Mouse (Mus musculus) thymus, adult 18-20 months (tissue): ENCODE results near the gene Xrcc4.
"Not testable (repeated sequence)": the region's sequence is repeated elsewhere in the genome, so short reads cannot be mapped to it uniquely, and the experiment has no call there.

Experiments used
- DNase-seq, 2 experiments: peaks; one replicate each; pipeline ENCODE4 v3.0.0; 2022; ENCODE audit warnings: mixed read lengths in 2 of 2

The Xrcc4 gene

GRCm38 (mm10) chr13:90088962-90089824, at the start of gene Xrcc4, which contains the start of gene Tmem167:
Gene Xrcc4 (minus strand): TSS chr13:90089608.
Gene Tmem167 (plus strand): TSS chr13:90089123.
- DNase-seq: peak; percentile 86 to 91

DNA sequence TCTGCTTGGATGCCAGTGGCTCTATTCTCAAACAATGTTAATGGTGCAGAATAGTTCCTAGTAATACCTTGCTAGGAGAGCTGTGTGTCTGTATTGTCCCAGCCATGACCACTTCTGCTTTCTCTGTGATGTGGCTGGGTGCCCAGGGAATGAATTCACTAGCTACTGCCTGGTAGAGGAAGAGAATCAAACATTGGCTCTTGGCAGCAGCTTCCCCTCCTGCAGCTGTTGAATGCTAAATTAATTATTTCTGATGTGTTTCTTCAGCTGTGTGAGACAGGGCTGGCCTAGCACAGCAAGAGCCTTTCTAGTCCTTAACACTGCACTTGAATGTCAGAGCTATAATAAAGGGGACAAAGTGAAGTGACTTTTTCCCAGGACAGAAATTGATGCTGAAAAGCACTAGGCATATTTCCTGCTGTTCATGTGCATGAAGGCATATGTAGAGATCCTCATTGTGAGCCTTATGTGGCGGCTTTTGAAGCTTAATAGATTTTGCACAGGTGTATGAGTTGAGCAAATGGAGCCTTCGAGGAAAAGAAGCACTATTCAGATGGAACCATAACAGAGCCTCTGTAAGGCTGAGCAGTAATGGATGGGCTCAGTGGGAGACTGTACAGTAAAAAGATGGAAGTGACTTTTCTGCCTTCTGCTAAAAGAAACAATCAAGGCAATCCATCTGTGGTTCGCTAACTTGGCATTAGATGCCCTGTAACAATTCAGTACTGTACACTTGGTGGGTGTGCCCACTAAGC, 46.9 kb upstream of the Xrcc4 start:
- DNase-seq: no peak

GRCm38 (mm10) chr13:90111681-90112080, 22.3 kb upstream of the Xrcc4 start:
- no peak for DNase-seq

DNA sequence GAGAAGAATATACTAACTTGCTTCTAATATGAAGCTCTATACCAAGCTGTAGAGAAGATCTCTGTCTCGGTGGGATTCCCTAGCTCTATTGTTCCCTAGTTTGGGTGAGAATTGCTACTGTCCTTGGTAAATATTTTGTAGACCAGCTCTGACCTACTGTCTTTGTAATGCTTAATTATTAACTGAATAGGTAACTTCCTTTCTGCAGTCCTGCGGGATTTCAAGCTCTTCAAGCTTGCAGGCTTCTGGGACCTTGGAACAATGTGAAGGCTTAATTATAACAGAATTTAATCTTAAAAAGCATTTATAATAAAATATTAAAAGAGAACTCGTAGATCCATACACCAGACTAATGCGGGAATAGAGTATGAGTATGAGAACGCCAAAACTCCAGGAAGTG, 19.3 kb upstream of the Xrcc4 start:
- not testable (repeated sequence) for DNase-seq

DNA sequence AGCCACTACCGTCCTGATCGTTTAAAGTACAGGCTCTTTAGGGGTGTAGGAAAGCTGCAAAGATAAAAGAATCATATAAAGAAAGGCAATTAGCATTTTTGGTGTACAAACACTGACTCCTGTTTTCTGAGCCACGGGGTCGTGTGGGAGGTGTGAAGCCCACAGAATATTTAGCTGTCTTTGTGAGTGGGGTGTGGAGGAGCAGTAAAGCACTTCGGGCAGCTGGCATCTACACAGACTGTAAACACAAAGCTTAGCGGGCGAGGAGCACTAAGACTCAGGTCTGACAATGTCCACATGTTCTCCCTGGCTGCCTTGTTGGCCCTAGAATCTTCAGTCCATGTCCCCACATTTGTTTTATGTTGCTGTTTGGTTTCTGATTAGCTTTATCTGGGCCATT, 16.7 kb upstream of the Xrcc4 start:
- DNase-seq: no peak

DNA sequence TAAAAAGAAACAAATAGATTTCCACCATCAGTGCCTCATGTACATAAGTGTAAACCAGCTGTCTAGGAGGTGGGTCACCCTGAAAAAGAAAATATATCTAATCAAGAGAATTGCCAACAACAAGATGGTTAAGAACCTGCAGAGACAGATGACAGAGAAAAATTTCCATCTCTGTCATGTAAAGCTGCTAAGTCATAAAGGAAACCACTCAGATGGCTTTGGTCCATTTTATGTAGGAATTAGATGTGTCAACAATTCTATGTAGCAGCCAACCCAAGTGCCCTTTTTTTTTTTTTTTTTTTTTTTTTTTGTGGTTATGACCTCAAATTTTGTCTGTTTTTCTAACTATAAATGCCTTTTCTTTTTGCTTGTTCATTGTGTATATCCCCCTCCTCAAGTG, 12.1 kb upstream of the Xrcc4 start:
- DNase-seq: no peak

GRCm38 (mm10) chr13:90089825-90090183, 396 bp upstream of the Xrcc4 start:
- no peak for DNase-seq

DNA sequence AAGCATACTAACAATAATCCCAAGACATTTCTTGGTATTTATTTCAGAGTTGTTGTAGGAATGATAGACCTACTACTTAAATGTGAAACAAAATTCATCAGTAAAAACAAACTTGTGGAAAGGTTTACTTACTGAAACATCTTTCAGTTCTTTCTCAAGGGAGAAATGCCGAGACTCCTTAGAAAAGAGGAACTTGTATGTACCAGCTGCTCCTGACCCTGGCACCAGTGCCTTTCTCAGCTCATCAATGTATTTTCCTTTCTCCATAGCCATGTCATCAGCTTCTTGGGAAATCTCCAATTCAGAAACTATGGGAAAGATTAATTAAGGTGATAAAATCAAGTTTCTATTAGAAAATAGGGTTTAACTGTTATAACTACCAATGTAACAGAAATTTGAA, 27.5 kb downstream of the Xrcc4 start:
- no peak for DNase-seq

DNA sequence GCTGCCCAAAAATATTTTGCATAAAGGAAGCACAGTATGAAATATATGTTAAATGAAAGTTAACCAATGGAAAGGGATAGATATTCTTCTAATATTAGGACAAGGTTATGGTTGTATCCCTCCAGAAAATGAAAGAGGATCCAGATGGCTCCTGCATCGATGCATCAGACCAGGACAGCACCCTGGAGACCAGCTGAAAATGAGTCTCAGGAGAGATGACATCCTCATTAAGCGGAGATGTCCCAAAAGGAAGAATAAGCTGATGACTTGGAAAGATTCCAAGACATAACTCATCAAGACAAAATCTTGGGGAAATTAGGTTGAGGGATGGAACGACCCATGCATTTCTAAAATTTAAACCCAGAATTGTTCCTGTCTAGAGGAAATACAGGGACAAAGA, 37.0 kb downstream of the Xrcc4 start:
- no peak for DNase-seq

- DNase-seq: no peak
Observed at GRCm38 (mm10) chr13:90051735-90052134, 37.7 kb downstream of the Xrcc4 start.

DNA sequence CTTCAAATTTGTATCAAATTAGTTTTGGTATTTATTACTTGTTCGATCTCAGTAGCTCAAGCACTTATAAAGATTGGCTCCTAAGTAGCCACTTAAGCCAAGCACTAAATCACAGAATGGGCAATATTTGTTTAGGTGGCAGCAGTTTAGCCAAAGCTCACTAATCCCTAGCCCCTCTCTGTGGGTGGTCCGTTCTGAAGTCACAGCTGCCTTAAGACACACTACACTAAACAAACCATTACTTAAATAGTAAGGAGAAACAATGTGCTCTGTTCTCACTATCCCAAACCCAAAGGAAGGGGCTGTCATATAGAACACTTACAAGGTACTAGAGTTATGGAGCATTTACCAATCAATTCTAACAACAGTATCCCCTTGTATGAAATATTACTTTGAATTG, 49.8 kb downstream of the Xrcc4 start:
- DNase-seq: no peak

- no peak for DNase-seq
Observed at GRCm38 (mm10) chr13:90032977-90033376, 56.4 kb downstream of the Xrcc4 start.

DNA sequence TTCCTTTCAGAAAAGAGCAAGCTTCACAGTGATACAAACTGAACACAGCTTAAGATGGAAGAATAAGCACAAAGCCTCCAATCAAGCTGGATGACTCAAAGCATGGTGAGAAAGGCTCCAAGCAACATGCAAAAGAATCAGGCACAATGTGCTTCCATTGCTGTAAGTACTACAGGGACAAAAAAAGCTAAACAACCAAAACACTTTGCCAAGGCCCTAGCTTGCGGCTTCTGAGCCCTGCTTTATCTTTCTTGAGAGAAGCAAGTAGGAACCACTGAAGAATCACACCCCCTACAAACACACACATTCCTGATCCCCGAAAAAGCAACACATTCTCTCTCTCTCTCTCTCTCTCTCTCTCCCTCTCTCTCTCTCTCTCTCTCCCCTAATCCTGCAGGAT, 56.9 kb downstream of the Xrcc4 start:
- DNase-seq: no peak

- DNase-seq: no peak
Observed at GRCm38 (mm10) chr13:90030911-90031310, 58.5 kb downstream of the Xrcc4 start.

- DNase-seq: no peak
Observed at GRCm38 (mm10) chr13:90012620-90013019, 76.8 kb downstream of the Xrcc4 start.

- DNase-seq: no peak
Observed at GRCm38 (mm10) chr13:90012198-90012597, 77.2 kb downstream of the Xrcc4 start.

DNA sequence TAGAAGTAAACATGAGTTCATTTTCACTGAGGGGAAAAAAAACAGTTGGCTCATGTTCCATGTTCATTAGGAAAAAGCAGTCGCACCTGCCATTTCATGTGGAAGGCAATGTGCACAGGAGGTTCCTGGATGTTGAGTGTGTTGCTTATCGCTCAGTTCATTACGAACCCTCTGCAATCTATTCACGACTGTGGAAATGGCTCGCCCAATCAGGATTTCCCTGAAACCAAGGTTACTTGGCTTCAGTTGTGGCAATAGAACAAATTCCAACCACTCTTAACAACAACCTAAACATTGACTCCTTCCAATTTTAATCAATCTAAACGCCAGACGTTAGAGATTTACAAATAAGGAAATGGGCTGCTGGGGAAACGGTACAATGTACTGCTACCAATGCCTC, 78.3 kb downstream of the Xrcc4 start:
- no peak for DNase-seq

DNA sequence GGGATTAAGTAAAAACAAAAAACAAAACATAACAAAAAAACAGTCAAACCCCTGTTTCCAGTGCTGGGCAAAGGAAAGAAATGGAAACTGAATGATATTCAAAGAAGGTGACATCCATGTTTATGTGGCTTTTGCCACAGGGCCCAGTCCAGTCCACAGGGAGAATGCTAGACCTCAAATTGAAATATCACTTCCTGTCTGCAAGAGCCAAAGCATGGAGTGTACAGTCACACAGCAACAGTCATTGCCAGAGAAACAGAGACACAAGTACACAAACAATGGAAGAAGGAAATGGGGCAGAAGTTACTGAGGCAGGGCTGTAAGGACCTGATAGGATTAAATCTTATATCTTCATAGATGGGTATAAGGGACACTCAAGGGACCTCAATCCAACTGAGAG, 79.6 kb downstream of the Xrcc4 start:
- DNase-seq: no peak

GRCm38 (mm10) chr13:90005561-90005960, 83.8 kb downstream of the Xrcc4 start:
- no peak for DNase-seq

DNA sequence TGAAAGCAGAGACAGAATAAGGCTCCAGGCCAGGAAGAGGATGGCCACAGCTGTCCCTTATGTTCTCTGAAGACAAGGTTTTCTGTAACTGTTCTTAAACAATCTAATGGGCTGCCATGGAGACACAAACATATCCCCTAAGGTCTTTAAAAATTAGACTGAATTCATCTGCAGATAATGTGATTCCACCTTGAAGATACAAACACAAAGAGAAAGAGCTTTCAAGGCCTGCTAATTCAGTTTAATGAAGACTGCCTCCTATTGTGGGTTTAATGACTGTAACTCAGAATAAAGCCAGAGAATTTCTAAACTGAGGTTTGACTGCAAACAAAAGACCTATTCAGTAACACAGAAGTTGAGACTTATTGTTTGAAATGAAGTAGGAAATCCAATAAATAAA, 91.9 kb downstream of the Xrcc4 start:
- DNase-seq: no peak

- no peak for DNase-seq
Observed at GRCm38 (mm10) chr13:89986087-89986486, 103.3 kb downstream of the Xrcc4 start.

DNA sequence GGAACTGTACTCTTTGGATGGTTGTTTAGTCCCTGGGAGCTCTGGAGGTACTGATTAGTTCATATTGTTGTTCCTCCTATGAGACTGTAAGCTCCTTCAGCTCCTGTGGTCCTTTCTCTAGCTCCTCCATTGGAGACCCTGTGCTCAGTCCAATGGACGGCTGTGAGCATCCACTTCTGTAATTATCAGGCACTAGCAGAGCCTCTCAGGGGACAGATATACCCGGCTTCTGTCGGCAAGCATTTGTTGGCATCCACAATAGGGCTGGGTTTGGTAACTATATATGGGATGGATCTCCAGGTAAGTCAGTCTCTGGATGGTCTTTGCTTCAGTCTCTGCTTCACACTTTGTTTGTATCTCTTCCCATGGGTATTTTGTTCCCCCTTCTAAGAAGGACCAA, 118.5 kb downstream of the Xrcc4 start:
- no peak for DNase-seq

DNA sequence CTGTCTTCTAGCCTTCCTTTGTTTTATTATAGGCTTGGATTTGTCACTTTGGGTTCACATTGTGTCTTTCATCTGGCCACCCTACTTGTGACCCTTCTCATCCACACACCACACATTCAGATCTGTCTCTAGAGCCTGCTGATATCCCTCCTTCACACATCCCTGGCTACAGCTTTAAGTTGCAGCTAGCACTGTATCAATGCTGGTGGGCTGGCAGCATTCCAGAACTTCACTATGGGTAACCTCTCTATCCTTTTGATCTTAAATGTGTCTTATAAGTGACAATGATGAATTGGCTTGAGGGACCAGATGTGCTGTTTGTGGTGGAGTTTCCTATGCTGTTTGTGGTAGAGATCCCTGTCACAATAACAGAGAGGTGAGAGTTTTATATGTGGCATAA, 120.7 kb downstream of the Xrcc4 start:
- DNase-seq: no peak

DNA sequence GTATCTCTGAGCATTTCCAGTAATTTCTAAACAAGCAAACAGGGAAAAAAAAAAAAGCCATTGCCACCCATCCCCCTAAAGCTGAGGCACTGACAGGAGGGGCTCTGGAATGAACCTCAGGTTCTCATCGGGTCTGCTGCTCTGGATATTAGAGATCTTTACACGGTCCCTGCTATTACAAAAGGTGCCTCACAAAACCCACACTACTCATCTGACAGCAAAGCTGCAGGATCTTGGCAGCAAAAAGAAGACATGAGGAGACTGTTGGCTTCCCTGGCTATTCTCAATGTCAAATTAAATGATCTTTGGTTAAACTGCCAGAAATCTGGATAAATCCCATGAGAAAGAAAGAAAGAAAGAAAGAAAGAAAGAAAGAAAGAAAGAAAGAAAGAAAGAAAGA, 145.1 kb downstream of the Xrcc4 start:
- DNase-seq: no peak
